Mouse (Mus musculus) kidney, postnatal 25 days (tissue): Measurements from ENCODE around the gene Stk26.

ENCODE experiments used
- DNase-seq, 2 experiments: peaks; one replicate each; pipeline ENCODE4 v3.0.0; 2021; ENCODE audit warnings: mixed read lengths in 2 of 2

Stk26 gene

DNA sequence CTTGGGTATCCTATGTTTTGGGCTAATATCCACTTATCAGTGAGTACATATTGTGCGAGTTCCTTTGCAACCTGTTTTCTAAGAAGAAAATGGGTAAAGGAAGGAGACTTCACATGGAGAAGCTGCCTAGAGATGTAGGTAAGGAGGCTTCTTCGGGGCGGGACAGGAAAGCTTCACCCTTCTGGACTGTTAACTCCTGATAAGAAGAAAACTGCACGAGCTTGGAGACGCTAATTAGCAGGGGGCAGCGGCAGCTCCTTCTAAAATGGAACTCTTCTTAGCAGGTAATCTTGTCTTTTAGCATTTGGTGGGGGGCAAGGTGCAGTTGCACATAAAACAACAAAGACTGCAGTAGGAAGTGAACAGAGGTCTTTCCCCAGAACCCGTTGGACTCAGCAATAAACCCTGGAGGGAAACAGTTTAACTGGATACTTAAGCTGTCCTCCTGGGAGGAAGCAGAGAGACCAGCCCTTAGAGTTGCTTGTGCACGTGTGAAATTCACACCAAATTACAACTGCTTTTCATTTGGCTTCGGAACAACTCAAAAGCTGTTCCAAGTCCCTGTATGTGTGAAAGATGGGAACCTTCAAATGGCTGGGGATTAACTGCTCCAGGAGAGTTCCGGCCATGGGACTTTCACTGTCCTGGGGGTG is 86.2 kb downstream of the Stk26 start:
- DNase-seq: no peak

DNA sequence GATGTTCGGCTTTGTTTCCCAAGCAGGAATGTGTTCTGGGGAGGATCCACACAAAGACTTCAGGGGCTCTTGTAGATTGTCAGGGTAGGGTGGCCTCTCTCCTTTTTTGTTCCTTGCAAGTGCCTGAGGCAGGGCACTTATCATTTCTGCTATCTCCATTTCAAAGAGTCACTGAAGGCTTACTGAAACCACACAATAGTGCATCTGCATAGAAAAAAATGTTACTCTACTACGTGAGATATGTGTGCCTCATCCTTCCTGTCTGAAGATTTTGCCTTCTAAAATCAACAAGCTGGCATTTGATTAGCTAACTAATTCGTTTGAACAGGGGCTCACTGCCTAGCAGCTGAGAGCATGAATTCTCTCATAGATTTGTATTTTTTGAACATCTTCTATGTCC is 89.5 kb downstream of the Stk26 start:
- no peak for DNase-seq

DNA sequence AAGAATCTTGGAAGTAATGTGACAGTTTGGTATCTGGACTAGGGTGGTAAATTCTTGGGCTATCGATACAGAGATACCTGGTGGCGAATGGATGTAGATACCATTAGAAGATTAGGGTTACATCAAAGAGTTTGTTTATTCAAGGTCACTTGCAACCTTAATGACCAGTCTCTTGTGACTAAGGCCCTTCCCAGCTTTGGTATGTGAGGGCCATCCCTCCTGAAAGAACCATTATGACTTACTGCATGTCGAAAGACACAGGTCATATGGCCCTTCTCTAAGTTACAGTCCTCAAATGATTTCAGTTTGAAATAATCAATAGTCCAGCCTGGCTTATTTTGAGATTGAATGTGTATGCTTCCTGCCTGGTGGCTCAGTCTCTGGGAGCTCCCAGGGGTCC is 96.3 kb downstream of the Stk26 start:
- DNase-seq: no peak

DNA sequence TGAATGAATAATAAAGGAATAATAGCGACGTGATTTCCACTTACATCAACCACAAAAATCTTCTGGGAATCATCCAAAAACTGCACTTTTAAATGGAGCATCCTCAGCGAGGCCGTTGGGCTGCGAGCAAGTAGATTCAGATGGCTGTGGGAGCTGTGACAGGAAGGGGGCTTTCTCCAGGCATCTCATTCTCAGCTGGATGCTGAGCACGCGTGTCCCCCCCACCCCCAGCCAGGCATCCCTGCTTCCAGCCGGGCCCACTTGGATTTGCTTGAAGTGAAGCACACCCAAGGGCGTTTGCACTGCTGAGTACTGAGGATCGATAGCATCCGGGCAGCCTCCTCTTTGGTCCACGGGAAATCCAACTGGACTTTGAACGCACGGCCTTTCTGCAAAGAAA is 101.8 kb downstream of the Stk26 start, which contains the start of gene Frmd7:
Gene Frmd7 (minus strand): TSS at position 101 of the 400 bp plus-strand sequence.
- DNase-seq: no peak
